Mouse (Mus musculus) kidney, adult 8-10 months (tissue): ENCODE data around the gene Rgs8.
A peak's percentile ranks its signal among the peaks of the same experiment; 100 is the strongest.

Experiments used
- DNase-seq, 2 experiments: peaks; one replicate each; pipeline ENCODE4 v3.0.0; 2022

Rgs8 gene

GRCm38 (mm10) chr1:153709451-153709850, 56.6 kb downstream of the Rgs8 start:
- DNase-seq = no peak

GRCm38 (mm10) chr1:153711544-153712262, 58.9 kb downstream of the Rgs8 start:
- no peak for DNase-seq

GRCm38 (mm10) chr1:153712633-153713032, 59.8 kb downstream of the Rgs8 start:
- DNase-seq = no peak

- DNase-seq = no peak
These were observed 65.2 kb downstream of the Rgs8 start for GRCm38 (mm10) chr1:153717990-153718389.

- DNase-seq = no peak
These were observed 68.1 kb downstream of the Rgs8 start for GRCm38 (mm10) chr1:153720935-153721334.

GRCm38 (mm10) chr1:153721565-153722310, 68.9 kb downstream of the Rgs8 start:
- no peak for DNase-seq

- no peak for DNase-seq
These were observed 70.6 kb downstream of the Rgs8 start for GRCm38 (mm10) chr1:153723426-153723825.

- DNase-seq = no peak
These were observed 73.8 kb downstream of the Rgs8 start for GRCm38 (mm10) chr1:153726636-153727035.

GRCm38 (mm10) chr1:153729806-153730205, 77.0 kb downstream of the Rgs8 start:
- DNase-seq = no peak

GRCm38 (mm10) chr1:153730671-153731070, 77.8 kb downstream of the Rgs8 start:
- DNase-seq = peak; percentile 26 to 51

- DNase-seq = no peak
These were observed 80.4 kb downstream of the Rgs8 start for GRCm38 (mm10) chr1:153733181-153733580.

GRCm38 (mm10) chr1:153734866-153735265, 82.0 kb downstream of the Rgs8 start:
- no peak for DNase-seq

GRCm38 (mm10) chr1:153736096-153736495, 83.3 kb downstream of the Rgs8 start:
- DNase-seq = no peak

- no peak for DNase-seq
These were observed 84.6 kb downstream of the Rgs8 start for GRCm38 (mm10) chr1:153737101-153738085.

- no peak for DNase-seq
These were observed 86.7 kb downstream of the Rgs8 start for GRCm38 (mm10) chr1:153739437-153740015.

GRCm38 (mm10) chr1:153740145-153740544, 87.3 kb downstream of the Rgs8 start, which contains the start of gene Rgs16:
TSS of gene Rgs16 (plus strand) at chr1:153740349.
- peak; percentile 57 to 61 for DNase-seq

GRCm38 (mm10) chr1:153740775-153741400, 88.1 kb downstream of the Rgs8 start:
- no peak for DNase-seq

- no peak for DNase-seq
These were observed 88.9 kb downstream of the Rgs8 start for GRCm38 (mm10) chr1:153741551-153742316.

- peak; percentile 37 to 78 for DNase-seq
These were observed 89.7 kb downstream of the Rgs8 start for GRCm38 (mm10) chr1:153742374-153743155.

- DNase-seq = no peak
These were observed 93.4 kb downstream of the Rgs8 start for GRCm38 (mm10) chr1:153746119-153746670.
